Comparison of ENCODE assay signal across 28 mouse cellular contexts in the genomic region with DNA sequence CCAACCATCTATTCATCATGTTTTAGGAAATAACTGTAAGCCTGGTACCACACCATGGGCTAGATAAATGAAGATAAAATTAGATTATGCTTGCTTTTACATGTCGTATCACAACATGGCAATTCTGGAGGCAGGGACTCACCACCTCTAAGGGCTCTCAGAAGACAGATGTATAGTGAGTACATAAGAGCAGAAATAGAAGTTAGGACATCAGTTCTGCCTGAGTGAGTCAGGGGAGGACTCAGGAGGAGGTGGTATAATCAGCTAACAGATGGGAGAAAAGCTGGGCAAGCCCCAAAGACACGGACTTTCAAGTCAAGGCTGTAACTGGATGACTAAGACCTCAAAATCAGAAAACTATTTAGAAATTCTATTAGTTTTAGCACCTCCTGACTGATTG.
DNase-seq lines count a peak whose midpoint lies in the region; ATAC-seq and TF ChIP-seq lines count a peak whose summit lies in the region.
"Had no signal": no experiment of that assay in that cellular context is flagged by ENCODE, and none has a peak within 500 bp of the region (broad histone marks: within the 10 kb centered on the region; RNA-seq: fewer than 3 reads in every experiment).

No protein-coding gene starts in this region.

- no peak for TF ChIP-seq CTCF in left cerebral cortex, adult 2 months (IDR thresholded peaks at IDR 0.05)
- TF ChIP-seq CTCF in heart, adult 2 months (IDR thresholded peaks at IDR 0.05): no peak

- H3K36me3 ChIP-seq in heart, adult 2 months (ENCODE audit: control insufficient read depth, insufficient read depth, low read length): no peaks in the 10 kb centered on the region
- no peaks in the 10 kb centered on the region for H3K36me3 ChIP-seq in forebrain, embryonic 11.5 days (ENCODE audit: control insufficient read depth, insufficient read depth, low read length)
- H3K36me3 ChIP-seq: forebrain, embryonic 15.5 days; hindbrain, embryonic 13.5 days; midbrain, embryonic 13.5 days; neural tube, embryonic 13.5 days; stomach, embryonic 15.5 days had no signal

- peak; percentile 13 for DNase-seq in layer of hippocampus, adult 9-11 months
- DNase-seq in layer of hippocampus, postnatal 25 days (ENCODE audit: extremely low spot score in 1 of 2, low spot score in 1 of 2): no peak
- peak; percentile 85 for DNase-seq in brain, adult 2 months (ENCODE audit: low read depth, low spot score)
- peak; percentile 9 to 20 for DNase-seq in left cerebral cortex, adult 2 months (ENCODE audit: extremely low spot score in 1 of 2, low spot score in 2 of 2)
- DNase-seq in right cerebral cortex, postnatal 14 days: peak; percentile 5
- DNase-seq in heart, adult 2 months: no peak
- no peak for DNase-seq in retina, postnatal 1 day
- no peak for DNase-seq in forebrain, embryonic 11.5 days (ENCODE audit: low spot score)
- DNase-seq: adrenal gland, adult 8-10 months; cerebellum, adult 9-10 months; cerebellum, postnatal 36 days; gastrocnemius, postnatal 14 days; heart, postnatal 4 days; kidney, adult 9 months; kidney, postnatal 14 days; liver; lung, adult 2 months; lung, postnatal 10 days; thymus, postnatal 14 days had no signal

- ATAC-seq in forebrain, embryonic 11.5 days (replicated peaks; ENCODE audit: low FRiP score): no peak
- ATAC-seq: forebrain, embryonic 15.5 days; intestine, postnatal 0 days; midbrain, embryonic 13.5 days had no signal

- intact Hi-C loops in left cerebral cortex, adult 2 months (cut with DNase I): loop anchor here (5.0 kb wide), 1 partner anchor 94 kb away; no protein-coding TSS in a partner anchor
- intact Hi-C loops in heart, adult 2 months (cut with DNase I): no loop called here

- no peak for TF ChIP-seq POLR2A in heart, adult 2 months (IDR thresholded peaks at IDR 0.05; ENCODE audit: insufficient read depth, low read depth, low read length)

- H3K9ac ChIP-seq in heart, adult 2 months (ENCODE audit: low read depth, low read length): no peak overlapping the region
- no peak overlapping the region for H3K9ac ChIP-seq in forebrain, embryonic 11.5 days (ENCODE audit: low read length)
- H3K9ac ChIP-seq: forebrain, embryonic 15.5 days; hindbrain, embryonic 13.5 days; liver, embryonic 14.5 days; midbrain, embryonic 13.5 days; neural tube, embryonic 13.5 days; stomach, embryonic 15.5 days had no signal

- H3K4me1 ChIP-seq in heart, adult 2 months (ENCODE audit: control insufficient read depth, insufficient read depth, low read length): peaks cover 2% of the 10 kb centered on the region; the same call in 1 of the 2 replicates
- H3K4me1 ChIP-seq in forebrain, embryonic 11.5 days (replicated peaks; ENCODE audit: control insufficient read depth, insufficient read depth, low read length): no peaks in the 10 kb centered on the region
- H3K4me1 ChIP-seq: forebrain, embryonic 15.5 days; hindbrain, embryonic 13.5 days; midbrain, embryonic 13.5 days; stomach, embryonic 15.5 days had no signal

- no peak overlapping the region for H3K4me3 ChIP-seq in left cerebral cortex, adult 2 months
- H3K4me3 ChIP-seq in heart, adult 2 months: no peak overlapping the region
- no peak overlapping the region for H3K4me3 ChIP-seq in forebrain, embryonic 11.5 days (ENCODE audit: low read depth, low read length)
- H3K4me3 ChIP-seq: forebrain, embryonic 15.5 days; hindbrain, embryonic 13.5 days; midbrain, embryonic 13.5 days; neural tube, embryonic 13.5 days; stomach, embryonic 15.5 days had no signal

- H3K27ac ChIP-seq in left cerebral cortex, adult 2 months: no peak overlapping the region
- no peak overlapping the region for H3K27ac ChIP-seq in heart, adult 2 months
- H3K27ac ChIP-seq in forebrain, embryonic 11.5 days (ENCODE audit: low read depth, low read length): no peak overlapping the region
- H3K27ac ChIP-seq: forebrain, embryonic 15.5 days; hindbrain, embryonic 13.5 days; liver, embryonic 14.5 days; macrophage; midbrain, embryonic 13.5 days; neural tube, embryonic 13.5 days; stomach, embryonic 15.5 days had no signal

- TF ChIP-seq EP300 in heart, adult 2 months (IDR thresholded peaks at IDR 0.05; ENCODE audit: insufficient read depth, low read depth, low read length): no peak

- H3K27me3 ChIP-seq in heart, adult 2 months (ENCODE audit: control insufficient read depth, insufficient read depth, low read length): no peaks in the 10 kb centered on the region
- no peaks in the 10 kb centered on the region for H3K27me3 ChIP-seq in forebrain, embryonic 11.5 days (ENCODE audit: control insufficient read depth, insufficient read depth, low read length)
- H3K27me3 ChIP-seq: forebrain, embryonic 15.5 days; hindbrain, embryonic 13.5 days; midbrain, embryonic 13.5 days; neural tube, embryonic 13.5 days; stomach, embryonic 15.5 days had no signal

- H3K4me2 ChIP-seq in forebrain, embryonic 11.5 days (ENCODE audit: low read depth, low read length, severe bottlenecking): no peak overlapping the region
- H3K4me2 ChIP-seq: forebrain, embryonic 15.5 days; heart, embryonic 11.5 days; hindbrain, embryonic 13.5 days; midbrain, embryonic 13.5 days; neural tube, embryonic 13.5 days; stomach, embryonic 15.5 days had no signal

- no peaks in the 10 kb centered on the region for H3K79me2 ChIP-seq in heart, adult 2 months (replicated peaks; ENCODE audit: control insufficient read depth, insufficient read depth, low read length)

- whole genome bisulfite sequencing in heart, adult 2 months: 88% methylated on average over 2 of the region's 2 CpGs
- WGBS in forebrain, embryonic 11.5 days: 80% methylated on average over 2 of the region's 2 CpGs

- no peaks in the 10 kb centered on the region for H3K9me3 ChIP-seq in forebrain, embryonic 11.5 days (ENCODE audit: control insufficient read depth, low read length)
- H3K9me3 ChIP-seq: forebrain, embryonic 15.5 days; hindbrain, embryonic 13.5 days; midbrain, embryonic 13.5 days; neural tube, embryonic 13.5 days; stomach, embryonic 15.5 days had no signal

Comparison
In these comparisons a context has a peak if more than half of its experiments do, and no peak if none do; other contexts are left out.
1. DNase-seq: peak in layer of hippocampus, adult 9-11 months (single experiment), brain, adult 2 months (single experiment), left cerebral cortex, adult 2 months (2 of 2) and right cerebral cortex, postnatal 14 days (single experiment); none in layer of hippocampus, postnatal 25 days (0 of 2), heart, adult 2 months (0 of 2), retina, postnatal 1 day (single experiment) and forebrain, embryonic 11.5 days (single experiment).